Mouse (Mus musculus) forebrain, postnatal 0 days (tissue): Measurements from ENCODE around the gene Gsg1l2. TPM values are rescaled to one million over a fixed set of nuclear protein-coding genes. Genes with fewer than 3 reads are reported as not detected.
A peak's percentile ranks its signal among the peaks of the same experiment; 100 is the strongest.

Source experiments
- ATAC-seq: fragments of 200-750 bp; cut with Nextera tagmentation; 2 replicates; pipeline ENCODE4 v1.8.0; 2017; ENCODE audit warnings: mild to moderate bottlenecking, moderate library complexity
- DNase-seq: peaks from one replicate; pipeline ENCODE4 v3.0.0-alpha.2; 2015
- H3K27ac ChIP-seq: fragments of 300-500 bp; sonication (generic); 2 replicates; pipeline ENCODE4 v1.5.1; 2014; ENCODE audit warnings: low read depth, mild to moderate bottlenecking, antibody characterized with exemption, low read length, moderate library complexity, mixed read lengths
- H3K27me3 ChIP-seq: fragments of 300-500 bp; sonication (generic); 2 replicates; pipeline ENCODE4 v1.6.1; 2014; ENCODE audit warnings: mild to moderate bottlenecking, low read length, mixed read lengths; ENCODE audit not compliant: insufficient read depth
- H3K36me3 ChIP-seq: fragments of 300-500 bp; sonication (generic); 2 replicates; pipeline ENCODE4 v1.6.1; 2014; ENCODE audit warnings: mild to moderate bottlenecking, moderate library complexity; ENCODE audit not compliant: insufficient read depth
- H3K4me1 ChIP-seq: fragments of 300-500 bp; sonication (generic); 2 replicates; pipeline ENCODE4 v1.6.1; 2014; ENCODE audit warnings: antibody characterized with exemption; ENCODE audit not compliant: insufficient read depth
- H3K4me2 ChIP-seq: fragments of 300-500 bp; sonication (generic); 2 replicates; pipeline ENCODE4 v1.6.1; 2014; ENCODE audit warnings: low read depth, mild to moderate bottlenecking, moderate library complexity
- H3K4me3 ChIP-seq: fragments of 300-500 bp; sonication (generic); 2 replicates; pipeline ENCODE4 v1.5.1; 2014; ENCODE audit warnings: low read depth, low read length, mixed read lengths
- H3K9ac ChIP-seq: fragments of 300-500 bp; sonication (generic); 2 replicates; pipeline ENCODE4 v1.6.1; 2014; ENCODE audit warnings: mild to moderate bottlenecking
- H3K9me3 ChIP-seq: fragments of 300-500 bp; sonication (generic); 2 replicates; pipeline ENCODE4 v1.6.1; 2016; ENCODE audit warnings: low read length
- CTCF ChIP-seq: sonication (generic); IDR thresholded peaks from 2 replicates; pipeline ENCODE4 v1.5.1; 2016; ENCODE audit warnings: antibody characterized with exemption, control low read depth, low read depth
- WGBS: fragments of 180-500 bp; shearing (Covaris S2); extraction: QIAGEN DNeasy Blood & Tissue Kit; methylation state at CpG from one replicate; pipeline ENCODE4 v1.1.7; 2014; 5-methylcytosine and 5-hydroxymethylcytosine counted together
- polyA plus RNA-seq: library from polyadenylated mRNA; unstranded; fragments of >200 nt; fragmentation: Nextera tagmentation; extraction: Ambion mirVana; gene quantifications from 2 replicates; pipeline ENCODE4 v1.2.1, GENCODE M21; 2015
- total RNA-seq: library from RNA; depleted of rRNA; stranded (reverse); fragments of >200 nt; gene quantifications from 2 replicates; pipeline ENCODE4 v1.2.3, GENCODE M21; 2014

Gsg1l2 gene
- total and polyA plus RNA-seq, 2 experiments from 2014 or later, result not detected

- no peak overlapping the region for H3K4me3 ChIP-seq
- WGBS, result 85% methylated on average over 6 of the region's 6 CpGs
- DNase-seq, result no peak
- no peak overlapping the region for H3K27ac ChIP-seq
- H3K4me2 ChIP-seq, result no peak overlapping the region
- no peak for ATAC-seq
- no peak for TF ChIP-seq CTCF
- H3K9ac ChIP-seq, result no peak overlapping the region
- H3K9me3 ChIP-seq, result no peaks in the 10 kb centered on the region
- no peaks in the 10 kb centered on the region for H3K36me3 ChIP-seq
- no peaks in the 10 kb centered on the region for H3K27me3 ChIP-seq
- H3K4me1 ChIP-seq, result no peaks in the 10 kb centered on the region
Observed at GRCm38 (mm10) chr11:67811535-67811934, 37.1 kb downstream of the Gsg1l2 start.

DNA sequence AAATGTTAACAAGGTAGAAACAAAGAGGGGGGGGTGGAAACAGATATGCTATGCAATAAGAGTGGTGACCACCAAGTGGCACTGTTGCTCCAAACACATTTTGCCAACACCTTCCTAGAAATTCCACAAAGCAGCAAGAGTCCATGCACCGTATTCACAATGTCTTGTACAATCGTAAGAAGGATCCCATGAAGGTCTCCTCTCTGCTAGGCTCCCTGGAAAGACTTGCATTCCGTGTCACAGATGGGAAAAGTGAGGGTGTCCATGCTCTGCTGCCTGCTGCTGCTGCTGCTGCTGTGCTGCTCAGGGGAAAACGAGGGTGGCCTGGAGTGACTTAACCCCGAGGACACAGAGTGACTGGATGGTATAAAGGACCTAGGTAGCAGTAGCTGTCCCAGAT lies 45.2 kb downstream of the Gsg1l2 start:
- Histone ChIP-seq H3K27ac (no peak overlapping the region; the same call in 1 of the 2 replicates), H3K4me3 (no peak overlapping the region), H3K4me2 (peak overlapping the region; percentile 31), H3K27me3 (no peaks in the 10 kb centered on the region), H3K36me3 (no peaks in the 10 kb centered on the region), H3K9me3 (no peaks in the 10 kb centered on the region), H3K9ac (peak overlapping the region; percentile 11; the same call in 1 of the 2 replicates), H3K4me1 (peaks cover 13% of the 10 kb centered on the region; the same call in 1 of the 2 replicates)
- peak; percentile 86 for DNase-seq
- peak; percentile 58; the same call in 1 of the 2 replicates for ATAC-seq
- WGBS, result 12% methylated on average over 5 of the region's 5 CpGs
- peak; percentile 86 for TF ChIP-seq CTCF

DNA sequence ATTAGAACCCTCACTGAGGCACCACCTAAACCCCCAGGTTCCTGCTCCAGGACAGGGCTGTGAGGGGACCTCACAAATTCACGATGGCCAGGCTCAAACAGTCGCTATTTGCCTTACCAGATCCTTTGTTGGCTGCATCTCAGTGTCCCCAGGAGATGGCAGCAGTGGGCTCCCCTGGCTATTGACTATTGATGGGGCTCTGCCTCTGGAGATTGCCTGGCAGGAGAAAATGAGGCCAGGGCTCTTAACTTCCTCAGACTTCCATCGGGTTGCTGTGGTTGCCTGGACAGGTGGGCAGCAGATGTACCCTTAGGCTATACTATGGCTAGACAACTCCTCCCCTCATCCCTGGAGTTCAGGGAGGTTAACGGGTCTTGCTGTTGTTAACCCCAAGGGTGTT lies 45.8 kb downstream of the Gsg1l2 start:
- ATAC-seq (peak; percentile 30; the same call in 1 of the 2 replicates), DNase-seq (peak; percentile 75)
- no peak overlapping the region; the same call in 1 of the 2 replicates for H3K9ac ChIP-seq
- no peak overlapping the region for H3K4me3 ChIP-seq
- no peak overlapping the region for H3K4me2 ChIP-seq
- no peaks in the 10 kb centered on the region for H3K9me3 ChIP-seq
- H3K27ac ChIP-seq, result no peak overlapping the region; the same call in 1 of the 2 replicates
- no peaks in the 10 kb centered on the region for H3K27me3 ChIP-seq
- TF ChIP-seq CTCF, result peak; percentile 79
- H3K36me3 ChIP-seq, result no peaks in the 10 kb centered on the region
- peaks cover 13% of the 10 kb centered on the region; the same call in 1 of the 2 replicates for H3K4me1 ChIP-seq
- 27% methylated on average over 4 of the region's 4 CpGs for WGBS

- Histone ChIP-seq H3K9me3 (no peaks in the 10 kb centered on the region), H3K9ac (no peak overlapping the region), H3K4me3 (no peak overlapping the region), H3K27me3 (no peaks in the 10 kb centered on the region), H3K27ac (peak overlapping the region; percentile 60; the same call in 1 of the 2 replicates), H3K36me3 (no peaks in the 10 kb centered on the region), H3K4me1 (peaks cover 13% of the 10 kb centered on the region; the same call in 1 of the 2 replicates), H3K4me2 (no peak overlapping the region)
- ATAC-seq (peak; percentile 83), DNase-seq (peak; percentile 85)
- 63% methylated on average over 6 of the region's 6 CpGs for WGBS
- no peak for TF ChIP-seq CTCF
Observed at GRCm38 (mm10) chr11:67821560-67821959, 47.2 kb downstream of the Gsg1l2 start.

GRCm38 (mm10) chr11:67828360-67829059 lies 54.1 kb downstream of the Gsg1l2 start:
- DNase-seq (peak; percentile 27), ATAC-seq (no peak; the same call in 1 of the 2 replicates)
- Histone ChIP-seq H3K27ac (no peak overlapping the region), H3K9me3 (no peaks in the 10 kb centered on the region), H3K27me3 (no peaks in the 10 kb centered on the region), H3K9ac (no peak overlapping the region), H3K36me3 (no peaks in the 10 kb centered on the region), H3K4me2 (no peak overlapping the region), H3K4me3 (no peak overlapping the region), H3K4me1 (no peaks in the 10 kb centered on the region)
- no peak for TF ChIP-seq CTCF
- WGBS, result 31% methylated on average over 12 of the region's 12 CpGs

DNA sequence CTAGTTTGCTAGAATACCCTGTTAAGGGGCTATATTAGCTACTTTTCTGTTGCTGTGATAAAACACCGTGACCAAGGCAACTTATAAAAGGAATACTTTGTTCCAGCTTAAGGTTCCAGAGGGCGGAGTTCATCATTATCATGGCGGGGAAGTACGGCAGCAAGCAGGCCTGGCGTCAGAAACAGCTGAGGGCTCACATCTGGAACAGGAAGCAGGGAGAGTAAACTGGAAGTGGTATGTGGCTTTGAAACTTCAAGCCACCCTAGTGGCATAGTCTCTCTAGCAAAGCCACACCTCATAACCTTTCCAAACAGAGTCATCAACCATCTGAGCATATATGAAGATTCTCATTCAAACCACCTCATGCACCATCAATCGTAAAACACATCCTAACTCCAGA lies 55.1 kb downstream of the Gsg1l2 start:
- no peak for TF ChIP-seq CTCF
- Histone ChIP-seq H3K27me3 (no peaks in the 10 kb centered on the region), H3K4me1 (no peaks in the 10 kb centered on the region), H3K9ac (no peak overlapping the region), H3K4me3 (no peak overlapping the region), H3K36me3 (no peaks in the 10 kb centered on the region), H3K27ac (no peak overlapping the region), H3K9me3 (no peaks in the 10 kb centered on the region), H3K4me2 (no peak overlapping the region)
- ATAC-seq (no peak), DNase-seq (no peak)
- WGBS, result 80% methylated on average over 6 of the region's 6 CpGs

DNA sequence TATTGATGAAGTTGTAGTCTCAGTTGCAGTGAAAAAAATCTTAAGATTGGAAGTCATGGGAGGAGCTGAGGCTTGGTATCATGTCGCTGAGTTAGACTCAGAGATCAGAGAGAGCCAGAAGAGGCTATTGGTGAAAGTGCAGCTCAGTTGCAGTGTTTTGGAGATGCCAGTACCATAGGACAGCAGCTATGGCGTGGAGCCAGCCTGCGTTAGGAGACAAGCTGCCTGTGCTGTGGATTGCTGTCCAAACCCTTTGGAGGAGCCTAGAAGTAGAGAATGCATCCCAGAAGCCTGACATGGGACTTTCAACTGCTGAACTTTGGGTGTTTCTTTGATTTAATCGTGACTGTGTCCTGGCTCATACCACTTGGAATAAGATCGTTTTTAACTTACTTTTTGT lies 57.4 kb downstream of the Gsg1l2 start:
- no peaks in the 10 kb centered on the region for H3K4me1 ChIP-seq
- H3K36me3 ChIP-seq, result no peaks in the 10 kb centered on the region
- 69% methylated on average over 5 of the region's 5 CpGs for WGBS
- no peak overlapping the region for H3K4me2 ChIP-seq
- no peaks in the 10 kb centered on the region for H3K27me3 ChIP-seq
- no peak overlapping the region for H3K4me3 ChIP-seq
- TF ChIP-seq CTCF, result no peak
- no peak overlapping the region for H3K27ac ChIP-seq
- no peak for DNase-seq
- no peaks in the 10 kb centered on the region for H3K9me3 ChIP-seq
- H3K9ac ChIP-seq, result no peak overlapping the region
- ATAC-seq, result no peak
